Mouse (Mus musculus): ENCODE results near the gene Col6a6.

Gene Col6a6

DNA sequence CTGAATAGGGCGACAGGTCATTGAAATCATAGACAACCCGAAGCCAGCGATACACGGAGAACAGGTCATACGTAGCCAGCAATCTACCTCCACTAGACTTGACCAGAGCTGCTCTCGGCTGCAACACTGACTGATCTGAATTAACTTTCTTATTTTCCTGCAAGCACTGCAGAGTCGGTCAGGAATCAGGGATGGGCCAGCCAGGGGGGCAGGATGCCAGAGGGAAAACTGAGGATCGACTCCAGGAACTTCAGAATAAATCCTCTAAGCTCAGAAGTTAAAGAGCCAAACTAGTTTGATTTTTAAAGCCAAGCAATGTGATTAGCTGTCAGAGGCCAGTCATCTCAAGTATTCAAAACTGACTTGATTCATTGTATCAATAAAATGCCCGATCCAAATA lies 88.5 kb downstream of the Col6a6 start:
- no peak for DNase-seq (ENCODE audit: inconsistent ontology term)

DNA sequence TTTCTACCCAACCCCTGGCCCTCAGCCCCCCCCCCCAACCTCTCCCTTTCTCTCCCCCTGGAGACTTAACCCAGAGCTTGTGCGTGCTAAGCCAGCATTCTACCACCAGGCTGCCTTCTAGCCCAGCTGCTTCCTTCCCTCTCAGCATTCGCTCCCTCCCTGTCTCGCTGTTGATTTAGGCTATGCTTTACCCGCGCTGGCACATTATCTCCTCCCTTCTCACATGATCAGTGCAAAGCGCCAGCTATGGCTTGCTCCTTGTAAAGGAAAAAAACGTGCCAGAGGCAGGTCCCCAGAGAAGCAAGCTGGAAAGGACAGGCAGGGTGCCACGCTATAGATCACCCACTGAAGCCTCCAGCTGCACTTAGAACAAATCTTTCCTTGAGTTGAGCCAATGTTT lies 90.5 kb downstream of the Col6a6 start:
- no peak for DNase-seq (ENCODE audit: inconsistent ontology term)

DNA sequence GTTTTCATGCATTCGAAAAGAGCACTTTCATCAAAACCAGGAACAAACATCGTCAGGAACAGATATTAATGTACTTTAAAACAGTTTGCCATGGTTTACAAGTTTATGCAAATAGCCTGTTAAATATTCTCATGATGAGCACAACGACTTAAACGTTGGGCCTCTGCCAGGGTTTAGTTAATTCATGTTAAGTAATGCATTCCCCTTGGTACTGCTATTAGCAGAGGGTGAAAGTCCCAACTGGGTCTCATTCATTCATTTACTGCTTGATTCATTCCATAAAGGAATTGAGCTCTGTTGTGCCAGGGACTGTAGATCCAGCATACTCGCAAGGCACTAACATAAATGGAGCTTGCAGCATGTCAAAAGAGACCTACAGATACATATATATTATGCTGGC lies 92.8 kb downstream of the Col6a6 start:
- no peak for DNase-seq (ENCODE audit: inconsistent ontology term)

DNA sequence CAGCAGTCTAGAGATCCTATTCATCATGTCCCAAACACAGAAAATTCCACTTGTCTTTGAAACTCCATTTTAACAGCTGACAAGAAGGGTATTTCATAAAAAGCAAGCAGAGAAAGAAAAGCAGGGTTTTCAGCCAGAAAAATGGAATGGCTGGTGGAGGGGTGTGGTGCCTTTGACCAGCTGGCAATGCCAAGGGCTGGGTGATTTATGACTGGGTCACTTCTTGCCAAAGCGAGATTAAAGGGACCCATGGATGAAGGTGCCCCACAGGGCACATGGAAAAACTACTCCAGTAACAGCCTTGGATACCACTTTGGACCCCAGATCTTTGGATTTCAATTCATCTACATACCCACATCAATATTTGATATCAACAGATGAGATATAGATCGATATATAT lies 93.3 kb downstream of the Col6a6 start:
- no peak for DNase-seq (ENCODE audit: inconsistent ontology term)

DNA sequence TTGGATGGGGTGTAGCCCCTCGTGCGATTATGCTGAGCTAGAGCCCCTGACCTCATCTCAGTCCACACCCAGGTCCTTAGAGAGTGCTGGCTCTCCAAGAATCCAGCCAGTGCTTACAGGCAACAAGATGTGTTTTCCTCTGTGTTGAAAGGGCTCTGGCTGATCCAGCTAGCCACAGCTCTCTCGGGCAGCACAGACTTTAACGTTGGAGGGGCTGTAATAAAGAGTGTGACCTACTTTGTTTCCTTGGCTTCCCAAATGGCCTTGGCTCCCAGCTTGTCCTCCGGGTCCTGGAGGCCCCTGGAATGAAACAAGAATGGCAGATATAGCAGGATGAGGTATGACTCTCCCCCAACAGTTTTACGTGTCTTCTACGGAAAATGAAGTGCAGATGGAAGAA lies 96.0 kb downstream of the Col6a6 start:
- DNase-seq (ENCODE audit: inconsistent ontology term) = no peak

DNA sequence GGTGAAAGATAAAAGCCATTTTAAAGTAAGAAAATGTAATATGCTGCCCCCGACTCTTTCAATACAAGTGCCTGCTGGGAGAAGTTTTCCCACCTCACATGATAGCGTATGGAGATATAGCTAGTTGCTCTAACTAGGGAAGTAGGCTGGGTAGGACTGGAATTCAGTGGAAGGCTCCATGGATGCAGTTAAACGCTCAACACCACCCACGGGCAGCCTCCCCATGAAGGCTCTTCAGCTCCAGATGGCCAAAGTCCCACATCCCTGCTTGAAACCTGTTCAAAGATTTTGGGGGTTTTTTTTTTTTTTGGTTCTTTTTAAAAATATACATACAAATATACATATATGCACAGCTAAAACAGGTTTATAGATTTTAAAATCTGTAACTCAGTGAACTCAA lies 107.5 kb downstream of the Col6a6 start:
- DNase-seq (ENCODE audit: inconsistent ontology term) = no peak

DNA sequence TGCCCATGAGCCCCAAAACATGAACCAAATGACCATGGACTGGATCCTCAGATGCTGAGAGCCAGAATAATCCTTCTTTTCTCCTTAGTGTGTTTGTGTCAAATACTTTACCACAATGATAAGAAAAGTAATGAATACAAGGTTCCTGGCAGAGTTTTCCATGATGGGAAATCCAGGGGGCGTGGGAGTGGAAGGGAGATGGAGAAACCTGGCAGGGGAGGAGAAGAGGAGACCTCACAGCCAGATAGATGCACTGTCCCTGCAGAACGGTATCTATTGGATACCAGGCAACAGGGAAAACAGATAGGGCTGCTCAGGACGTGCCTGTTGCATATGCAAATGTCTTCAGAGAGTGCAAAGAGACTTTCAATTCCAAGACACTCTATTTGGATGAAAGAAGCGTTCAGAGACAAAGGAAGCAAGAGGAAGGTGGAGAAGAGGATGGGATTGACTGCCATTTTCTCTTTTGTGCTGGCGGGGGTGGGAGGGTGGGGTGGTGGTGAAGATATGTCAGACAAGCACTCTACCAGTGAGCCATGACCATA lies 108.0 kb downstream of the Col6a6 start:
- no peak for DNase-seq (ENCODE audit: inconsistent ontology term)

DNA sequence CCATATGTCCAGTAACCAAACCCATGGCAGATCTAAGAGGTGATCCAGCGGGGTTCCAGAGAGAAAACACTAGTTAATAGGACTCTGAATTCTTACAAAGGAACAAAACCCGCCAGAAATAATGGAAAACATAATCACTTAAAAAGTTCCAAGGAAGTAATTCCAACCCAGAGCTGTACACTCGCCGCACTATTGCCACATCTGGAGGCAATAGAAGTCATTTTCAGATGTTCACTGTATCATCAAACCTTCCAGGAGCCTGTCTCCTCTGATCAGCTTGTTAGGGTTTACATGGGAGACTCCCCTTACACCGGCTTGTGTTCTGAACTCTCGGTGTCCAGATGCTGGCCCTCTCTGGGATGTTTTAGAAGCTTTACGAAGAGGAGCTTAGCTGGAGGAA lies 108.6 kb downstream of the Col6a6 start:
- DNase-seq (ENCODE audit: inconsistent ontology term) = no peak

DNA sequence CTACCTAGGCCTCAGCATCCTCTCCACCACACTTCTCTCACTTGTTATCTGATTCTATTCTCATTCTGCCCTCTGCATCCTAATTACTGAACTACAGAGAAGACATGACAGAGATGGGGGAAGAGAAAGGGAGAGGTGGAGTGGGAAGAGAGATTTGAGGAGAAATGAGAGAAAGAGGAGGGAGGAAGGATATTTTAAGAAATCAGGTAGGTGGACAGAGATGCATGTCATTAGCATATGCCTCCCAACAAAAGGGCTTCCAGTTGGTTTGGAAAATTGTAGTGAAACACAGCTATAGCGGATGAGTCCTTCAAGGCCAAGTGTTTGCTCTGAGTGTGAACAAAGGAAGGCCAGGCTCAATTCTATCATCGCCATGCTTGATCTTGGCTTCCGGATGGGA lies 115.9 kb downstream of the Col6a6 start:
- no peak for DNase-seq (ENCODE audit: inconsistent ontology term)

DNA sequence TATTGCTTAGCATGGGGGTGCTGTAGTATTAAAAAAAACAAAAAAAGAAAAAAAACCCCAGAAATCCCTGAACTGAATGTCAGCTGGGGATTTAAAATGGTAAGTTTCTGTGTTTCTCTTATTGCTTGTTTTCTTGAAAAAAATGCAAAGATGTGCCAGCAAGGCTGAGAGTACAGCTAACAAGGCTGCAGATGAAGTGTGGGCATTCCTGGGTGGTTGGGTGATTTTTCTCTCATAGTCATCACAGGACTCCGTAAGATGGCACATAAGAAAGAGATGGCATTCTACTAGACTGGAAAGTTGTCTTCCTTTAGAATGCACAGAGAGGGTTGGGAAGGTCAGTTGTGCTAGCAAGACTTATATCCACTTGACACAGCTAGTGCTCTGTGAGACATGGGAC lies 122.9 kb downstream of the Col6a6 start:
- peak; percentile 3 for DNase-seq (ENCODE audit: inconsistent ontology term)

DNA sequence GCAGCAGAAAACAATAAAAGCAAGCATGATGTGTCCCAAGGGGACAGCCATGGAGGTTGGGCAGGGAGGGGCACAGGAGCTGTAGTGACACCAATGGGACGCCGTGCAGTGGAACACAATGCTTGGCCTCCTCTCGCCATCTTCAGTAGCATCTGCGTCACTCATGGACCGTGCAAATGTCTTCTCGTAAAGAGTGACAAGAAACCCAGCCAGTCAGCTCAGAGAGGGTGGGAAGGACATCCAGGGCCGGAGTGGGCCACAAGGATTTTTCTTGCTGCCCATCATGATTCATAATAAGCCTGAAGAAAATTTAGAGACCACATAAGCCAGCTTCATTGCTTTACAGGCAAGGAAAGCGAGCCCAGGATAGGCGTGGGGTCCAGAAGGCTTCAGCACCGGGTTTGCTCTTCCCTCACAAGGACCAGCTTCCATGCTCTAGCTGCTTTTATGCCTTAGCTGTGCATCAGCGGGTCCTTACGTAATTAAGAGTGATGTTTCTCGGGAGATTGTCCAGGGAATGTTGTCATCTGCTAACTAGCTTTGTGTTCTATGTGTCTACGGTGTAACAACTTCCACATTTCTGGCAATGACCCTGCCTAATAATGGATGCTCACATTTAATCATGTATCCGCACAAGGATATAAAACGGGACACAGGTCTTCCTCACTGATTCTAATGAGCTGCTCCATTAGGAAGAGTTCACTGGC lies 123.6 kb downstream of the Col6a6 start:
- peak; percentile 39 for DNase-seq (ENCODE audit: inconsistent ontology term)

DNA sequence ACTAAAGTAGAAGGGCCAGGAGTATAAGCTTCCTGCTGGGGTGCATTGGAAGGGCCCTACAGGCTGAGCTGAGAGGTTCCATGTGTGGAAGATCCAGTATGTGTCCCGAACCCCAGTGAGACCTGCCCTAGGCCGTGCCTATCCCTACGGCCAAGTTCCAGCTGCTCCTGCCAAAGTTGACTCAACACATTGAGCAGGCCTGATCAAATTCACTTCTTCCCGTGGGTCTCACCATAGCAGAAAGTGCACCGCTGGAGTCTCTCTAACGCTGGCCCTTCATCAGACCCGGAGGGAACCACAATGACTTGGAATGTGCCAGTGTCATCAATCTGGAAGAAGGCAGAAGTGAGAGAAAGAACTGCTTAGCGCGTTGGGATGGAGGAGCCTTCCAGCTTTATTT lies 126.0 kb downstream of the Col6a6 start:
- DNase-seq (ENCODE audit: inconsistent ontology term) = no peak

DNA sequence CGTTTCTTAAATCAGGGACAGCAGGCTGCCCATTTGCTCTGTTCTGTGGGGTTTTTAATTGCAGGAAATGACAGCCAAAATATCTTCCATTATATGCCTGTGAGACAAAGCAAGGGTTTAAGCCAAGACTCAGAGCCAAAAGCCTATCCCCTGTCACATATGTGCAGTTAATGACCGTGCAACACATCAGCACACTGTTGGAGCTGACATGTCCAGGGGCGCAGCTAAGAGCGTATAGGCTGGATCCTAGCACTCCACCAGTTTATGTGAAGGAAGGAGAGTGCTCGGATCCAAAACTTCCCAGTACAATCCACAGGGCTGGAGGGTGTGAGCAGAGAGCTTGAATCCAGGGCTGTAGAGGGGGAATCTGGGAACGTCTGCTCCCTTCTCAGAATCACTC lies 127.3 kb downstream of the Col6a6 start:
- no peak for DNase-seq (ENCODE audit: inconsistent ontology term)

DNA sequence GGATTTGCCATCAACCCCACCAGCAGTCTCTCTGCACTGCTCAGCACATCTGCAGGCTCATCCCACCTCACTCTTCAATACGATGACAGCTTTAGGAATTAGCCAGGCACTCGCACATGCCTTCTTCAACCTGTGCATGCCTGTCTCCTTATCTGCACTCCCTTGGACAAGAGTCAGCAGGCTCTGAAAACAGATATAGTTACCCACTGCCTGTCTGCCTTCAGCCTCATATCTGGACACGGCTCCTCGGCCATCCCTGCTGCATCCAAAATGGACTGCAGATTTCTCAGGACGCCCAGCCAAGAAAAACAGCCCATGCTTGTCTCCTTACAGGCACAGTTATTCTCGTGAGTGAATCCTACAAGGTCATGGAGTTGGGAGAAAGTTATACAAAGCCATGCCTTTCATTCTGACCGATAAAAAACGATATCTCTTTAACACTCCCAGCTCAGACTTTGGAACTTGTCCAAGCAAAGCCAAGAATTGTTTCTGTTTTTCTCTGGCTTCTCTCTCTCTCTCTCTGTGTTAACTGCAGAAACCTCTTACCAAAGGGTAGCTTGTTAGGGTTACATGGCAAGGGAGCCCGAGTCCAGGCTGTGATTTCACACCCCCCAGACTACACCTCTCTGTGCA lies 130.1 kb downstream of the Col6a6 start:
- DNase-seq (ENCODE audit: inconsistent ontology term) = no peak

DNA sequence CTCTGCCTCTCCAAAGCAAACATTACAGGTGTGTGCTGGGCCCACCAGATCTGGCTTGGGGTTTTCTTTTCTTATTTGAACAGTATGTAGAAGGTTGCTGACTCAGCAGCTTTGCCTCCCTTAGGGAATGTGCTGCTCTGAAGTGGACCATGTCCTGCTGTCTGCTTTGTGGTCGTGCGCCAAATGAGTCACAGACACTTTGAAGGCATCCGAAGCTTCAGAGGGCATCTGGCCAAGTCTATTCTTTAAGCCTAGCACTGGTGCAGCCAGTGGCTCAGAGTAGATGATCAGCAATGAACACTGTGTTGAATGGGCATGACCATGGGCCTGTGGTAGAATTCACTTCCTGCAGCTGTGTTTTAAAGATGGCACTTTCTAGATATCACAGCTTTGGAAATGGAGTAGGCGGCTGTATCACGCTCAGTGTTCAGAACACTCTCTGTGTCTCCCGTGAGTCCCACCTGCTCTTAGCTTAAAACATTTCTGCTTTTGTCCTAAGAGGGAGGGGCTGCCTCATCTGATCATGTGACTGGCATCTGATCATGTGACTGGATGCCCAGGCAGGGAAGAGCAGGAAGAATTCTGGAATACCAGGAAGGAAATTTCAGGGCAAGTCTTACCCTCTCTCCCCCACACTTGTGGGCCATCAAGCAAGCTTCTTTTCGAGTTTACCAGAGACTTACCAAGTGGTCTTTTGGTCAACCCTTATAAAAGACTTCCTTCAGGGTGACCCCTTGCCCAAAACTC lies 131.0 kb downstream of the Col6a6 start:
- peak; percentile 82 for DNase-seq (ENCODE audit: inconsistent ontology term)

DNA sequence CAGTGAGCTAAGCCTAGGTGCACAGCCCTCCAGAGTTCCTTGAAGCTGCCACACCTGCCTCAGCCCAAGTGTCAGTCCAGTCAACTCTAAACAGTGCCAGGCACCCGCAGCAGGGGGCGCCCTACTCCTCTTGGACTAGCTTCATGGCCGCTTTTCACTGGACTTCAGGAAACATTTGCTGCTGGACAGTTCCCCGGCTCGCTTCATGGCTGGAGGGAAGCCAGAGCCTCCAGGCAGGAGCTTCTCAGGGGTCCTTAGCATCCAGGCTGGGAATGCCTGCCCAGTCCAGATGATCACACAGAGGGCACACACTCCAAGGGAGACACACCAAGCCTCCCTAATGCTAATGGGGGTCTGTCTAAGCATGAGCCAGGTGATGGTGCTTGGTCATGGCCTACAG lies 134.1 kb downstream of the Col6a6 start:
- DNase-seq (ENCODE audit: inconsistent ontology term) = peak; percentile 85

DNA sequence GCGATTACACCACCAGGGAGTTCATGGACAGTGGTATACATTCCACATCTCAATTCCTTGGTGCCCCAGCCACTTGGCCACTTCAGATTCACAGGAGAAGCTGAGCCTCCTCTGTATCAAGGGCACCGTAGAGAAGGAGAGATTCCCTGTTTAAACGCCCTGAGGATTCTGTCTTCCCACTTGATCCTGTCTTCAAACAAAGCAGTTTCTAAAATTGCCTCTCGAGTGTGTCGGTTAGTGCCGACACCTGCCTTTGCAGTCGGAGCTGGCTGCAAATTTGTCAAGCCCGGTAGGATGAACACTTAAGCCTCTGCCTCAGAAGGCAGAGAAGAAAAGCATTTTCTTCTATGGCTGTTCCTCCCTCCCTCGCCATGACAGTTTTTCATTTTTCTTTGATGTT lies 134.9 kb downstream of the Col6a6 start:
- no peak for DNase-seq (ENCODE audit: inconsistent ontology term)

DNA sequence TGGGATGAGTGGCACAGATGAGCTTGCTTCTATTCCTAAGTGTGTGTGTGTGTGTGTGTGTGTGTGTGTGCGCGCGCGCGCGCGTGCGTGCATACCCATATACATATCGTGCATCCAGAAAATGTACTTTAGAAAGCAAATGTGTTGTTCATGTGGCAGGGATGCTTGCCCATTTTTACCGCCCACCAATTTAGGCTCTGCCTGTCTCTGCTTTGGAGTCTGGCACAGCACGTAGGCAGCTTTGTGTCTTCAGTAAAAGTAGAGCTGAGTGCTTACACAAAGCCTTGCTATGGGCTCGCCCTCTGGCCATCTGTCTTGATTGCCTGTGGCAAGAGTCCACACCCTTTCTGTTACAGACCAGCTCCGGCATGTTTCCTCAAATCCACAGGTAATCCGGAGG lies 135.5 kb downstream of the Col6a6 start:
- no peak for DNase-seq (ENCODE audit: inconsistent ontology term)

DNA sequence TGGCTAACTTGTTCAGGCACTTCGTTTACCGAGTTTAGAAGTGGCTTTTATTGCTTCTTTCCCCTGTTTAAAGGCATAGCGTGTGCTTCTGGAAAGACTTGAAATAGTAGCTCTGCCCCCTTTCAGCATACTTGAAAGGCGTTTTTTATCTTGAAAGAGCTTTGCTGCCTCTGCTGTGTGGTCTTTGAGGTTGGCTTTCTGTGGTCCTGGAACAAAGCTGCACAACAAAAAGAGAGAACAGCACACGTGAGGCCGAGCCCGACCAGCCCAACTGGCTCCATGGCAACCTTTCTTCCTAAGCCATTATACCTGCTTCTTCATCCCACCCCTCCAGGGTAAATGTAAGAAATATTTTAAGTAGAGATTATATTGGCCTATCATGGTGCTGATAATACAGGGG lies 138.5 kb downstream of the Col6a6 start:
- no peak for DNase-seq (ENCODE audit: inconsistent ontology term)

DNA sequence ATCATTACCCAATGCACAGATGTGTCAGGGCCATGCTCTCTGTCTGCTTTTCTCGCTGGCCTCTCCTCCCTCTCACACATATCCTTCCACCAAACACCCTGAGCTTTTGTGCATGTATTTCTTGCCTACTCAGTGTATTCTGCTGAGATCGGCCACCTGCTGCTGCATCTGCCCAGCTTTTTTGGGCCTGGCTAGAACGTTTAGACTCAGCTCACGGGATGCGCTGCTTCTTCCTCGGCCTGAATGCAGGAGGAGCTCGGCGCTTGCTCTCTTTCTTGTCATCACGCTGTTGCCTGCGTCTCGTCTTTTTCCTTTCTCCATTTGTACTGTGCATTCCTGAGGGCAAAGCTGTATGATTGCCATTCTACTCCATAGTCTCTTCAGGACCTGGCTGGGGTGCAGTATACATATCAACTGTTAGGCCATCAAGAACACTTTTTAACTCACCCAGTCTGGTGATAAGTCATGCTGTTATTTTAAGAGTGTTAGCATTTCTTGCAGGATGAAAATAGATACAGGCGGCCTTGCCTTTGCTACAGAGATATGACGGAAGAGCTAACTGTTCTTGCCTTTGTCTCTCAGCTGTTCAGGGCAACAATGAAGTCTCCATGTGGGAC lies 143.3 kb downstream of the Col6a6 start:
- DNase-seq (ENCODE audit: inconsistent ontology term) = no peak

DNA sequence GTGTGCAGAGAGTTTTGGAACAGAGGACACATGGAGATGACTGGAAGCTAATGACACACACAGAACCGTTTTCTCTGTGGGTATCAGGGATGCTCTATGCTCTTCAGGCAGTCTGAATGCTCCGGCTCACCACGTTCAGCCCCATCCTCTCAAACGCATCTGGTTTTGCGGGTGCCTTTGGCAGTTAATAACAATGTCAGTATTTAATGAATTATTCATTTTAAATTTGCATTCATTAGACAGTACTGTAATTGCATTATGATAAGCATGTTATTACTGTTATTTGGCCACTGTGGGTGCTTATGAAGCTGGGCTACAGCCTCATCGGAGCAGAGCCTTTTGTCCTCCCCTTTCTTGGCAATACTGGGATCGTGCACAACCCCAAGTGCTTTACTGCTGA lies 146.6 kb downstream of the Col6a6 start:
- no peak for DNase-seq (ENCODE audit: inconsistent ontology term)

DNA sequence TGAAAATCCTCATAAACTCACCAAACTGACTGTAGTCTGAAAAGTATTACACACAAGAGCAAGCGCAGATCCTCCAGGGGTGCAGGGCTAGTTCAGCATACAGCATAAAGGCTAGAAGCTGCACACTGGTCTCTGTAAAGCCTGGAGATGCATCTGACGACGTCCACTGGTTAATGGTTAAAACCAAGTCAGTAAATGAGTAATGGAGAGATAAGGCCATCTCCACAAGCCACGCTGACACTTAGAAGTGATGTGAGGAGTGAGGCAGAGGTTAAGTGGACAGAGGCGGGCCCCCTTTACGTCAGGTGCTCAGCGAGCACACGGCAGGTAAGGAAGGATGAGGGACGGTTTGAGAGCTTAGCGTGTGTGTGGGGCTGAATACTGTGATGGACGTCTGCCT lies 152.0 kb downstream of the Col6a6 start:
- DNase-seq (ENCODE audit: inconsistent ontology term) = no peak

Measured in Muller cell, postnatal 12 days (primary cell).